Mouse (Mus musculus): ENCODE results near the gene Ttc28.

The Ttc28 gene

DNA sequence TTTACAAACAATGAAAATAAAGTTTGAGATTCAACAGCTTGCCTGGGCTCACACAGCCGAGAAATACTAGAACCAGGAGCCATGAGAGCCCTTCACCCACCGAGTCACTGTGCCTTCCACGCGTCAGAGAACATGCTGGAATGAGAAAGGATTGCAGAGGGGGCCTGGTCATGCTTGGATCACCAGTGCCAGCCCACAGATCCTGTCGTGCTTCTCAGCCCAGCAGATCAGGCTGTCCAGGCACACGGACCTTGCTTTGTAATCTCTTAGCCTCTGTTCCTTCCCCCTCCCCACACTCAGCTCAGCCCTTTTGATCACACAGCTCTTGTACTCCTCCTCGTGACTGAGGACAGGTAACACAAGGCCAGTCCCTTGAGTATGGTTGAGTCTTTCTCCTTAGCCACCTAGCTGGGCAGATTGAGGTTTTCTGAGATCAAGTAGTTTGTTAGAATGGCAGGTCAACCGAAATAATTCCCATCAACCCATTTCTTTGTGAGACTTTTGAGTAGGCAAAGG, 334.4 kb downstream of the Ttc28 start:
- no peak for DNase-seq (ENCODE audit: low spot score)

- no peak for DNase-seq (ENCODE audit: low spot score)
These were observed 335.3 kb downstream of the Ttc28 start for GRCm38 (mm10) chr5:111214890-111215289.

GRCm38 (mm10) chr5:111215722-111216121, 336.1 kb downstream of the Ttc28 start:
- no peak for DNase-seq (ENCODE audit: low spot score)

DNA sequence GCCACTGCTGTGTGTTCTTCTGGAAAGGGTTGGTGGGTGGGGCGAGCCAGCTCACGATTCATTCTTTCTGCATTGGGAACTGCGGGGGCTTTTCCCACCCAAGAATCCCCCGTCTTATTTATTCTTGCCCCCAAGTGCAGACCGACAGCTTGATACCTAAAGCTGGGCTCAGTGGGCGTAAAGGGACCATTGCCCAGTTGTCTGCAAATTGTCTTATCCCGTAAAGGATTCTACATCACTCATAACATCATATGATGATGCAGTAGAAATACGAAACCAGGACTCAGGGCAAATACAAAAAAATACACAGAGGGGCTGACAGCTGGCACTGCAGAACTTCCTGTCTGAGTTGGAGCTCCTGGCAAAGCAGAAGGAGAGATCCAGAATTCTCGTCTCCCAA, 336.6 kb downstream of the Ttc28 start:
- DNase-seq (ENCODE audit: low spot score) = no peak

DNA sequence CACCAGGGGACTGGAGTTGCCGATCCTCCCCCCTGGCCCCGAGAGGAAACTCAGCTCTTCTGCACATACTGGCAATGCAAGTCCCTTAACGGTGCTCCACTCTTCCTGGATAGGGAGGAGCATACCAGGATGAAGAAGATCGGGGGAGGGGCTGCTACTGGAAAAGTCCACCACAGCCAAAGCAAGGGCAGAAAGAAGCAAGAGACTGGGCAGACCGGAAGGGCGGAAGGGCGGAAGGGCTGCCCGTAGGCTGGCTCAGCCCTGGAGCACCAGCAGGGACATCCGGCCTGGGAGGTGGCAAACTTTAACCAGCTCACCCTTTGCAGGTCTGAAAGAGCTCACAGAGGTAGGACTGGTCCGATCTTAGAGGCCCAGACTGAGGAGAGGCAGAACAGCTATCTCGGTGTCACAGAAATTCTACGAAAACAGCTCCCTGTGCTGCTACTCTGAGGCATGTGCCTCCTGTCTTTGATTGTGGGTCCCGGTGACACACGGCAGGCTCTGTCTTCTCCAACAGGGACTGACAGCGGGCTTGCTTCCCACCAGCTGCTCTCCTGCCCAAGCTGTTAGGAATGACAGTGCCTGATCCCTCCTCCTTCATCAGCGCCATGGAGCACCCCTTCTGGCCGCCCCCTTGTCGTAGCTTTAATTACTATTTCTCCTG, 338.0 kb downstream of the Ttc28 start:
- no peak for DNase-seq (ENCODE audit: low spot score)

- no peak for DNase-seq (ENCODE audit: low spot score)
These were observed 338.7 kb downstream of the Ttc28 start for GRCm38 (mm10) chr5:111218111-111218891.

DNA sequence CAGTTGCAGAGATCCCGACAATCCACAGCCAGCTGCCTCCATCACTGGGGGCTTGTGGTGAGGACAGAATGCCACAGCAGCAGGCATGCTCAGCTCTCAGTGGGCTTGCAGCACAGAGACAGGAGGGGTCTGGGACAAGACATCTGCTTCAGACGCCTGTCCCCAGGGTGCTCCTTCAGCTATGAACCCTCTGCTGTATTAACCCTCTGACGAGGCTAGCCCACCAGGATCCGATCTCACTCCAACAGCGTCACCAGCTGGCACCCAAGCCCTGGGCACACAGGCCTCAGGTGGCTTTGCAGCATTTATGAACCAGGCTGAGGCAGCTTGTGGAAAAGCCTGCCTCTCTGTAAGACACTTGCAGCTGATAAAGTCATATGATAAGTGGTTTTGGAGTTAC, 339.4 kb downstream of the Ttc28 start:
- DNase-seq (ENCODE audit: low spot score) = no peak

DNA sequence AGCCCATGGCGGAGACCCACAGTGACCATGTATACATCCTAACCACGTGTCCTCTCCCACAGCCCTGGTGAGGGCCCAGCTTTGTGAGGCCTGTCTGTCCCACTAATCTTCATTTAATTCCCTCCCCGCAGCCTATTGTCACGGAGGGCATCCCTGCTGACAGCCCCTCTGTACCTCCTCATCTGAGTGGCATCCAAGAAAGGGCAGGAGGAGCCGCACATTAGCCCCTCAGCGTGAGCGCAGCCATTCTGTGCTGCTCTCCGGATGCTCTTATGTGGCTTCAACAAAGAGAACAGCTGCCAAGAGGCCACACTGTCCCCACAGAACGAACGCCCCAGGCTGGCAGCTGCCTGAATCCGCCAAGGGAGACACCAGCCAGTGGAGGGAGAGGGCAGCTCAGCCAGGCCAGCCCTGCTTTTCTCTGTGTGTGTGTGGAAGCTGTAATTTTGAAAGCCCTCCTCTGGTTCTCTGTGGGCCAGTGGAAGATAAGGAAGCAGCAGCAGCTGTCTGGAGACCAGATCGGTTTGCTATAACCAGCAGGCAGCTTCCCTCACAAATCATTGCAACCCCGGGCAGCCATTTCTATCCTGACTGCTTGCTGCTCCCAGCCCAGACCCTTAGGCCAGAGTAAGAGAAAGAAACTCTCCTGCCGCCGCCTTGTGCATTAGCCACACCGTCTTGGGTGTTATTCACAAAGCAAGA, 341.2 kb downstream of the Ttc28 start:
- no peak for DNase-seq (ENCODE audit: low spot score)

DNA sequence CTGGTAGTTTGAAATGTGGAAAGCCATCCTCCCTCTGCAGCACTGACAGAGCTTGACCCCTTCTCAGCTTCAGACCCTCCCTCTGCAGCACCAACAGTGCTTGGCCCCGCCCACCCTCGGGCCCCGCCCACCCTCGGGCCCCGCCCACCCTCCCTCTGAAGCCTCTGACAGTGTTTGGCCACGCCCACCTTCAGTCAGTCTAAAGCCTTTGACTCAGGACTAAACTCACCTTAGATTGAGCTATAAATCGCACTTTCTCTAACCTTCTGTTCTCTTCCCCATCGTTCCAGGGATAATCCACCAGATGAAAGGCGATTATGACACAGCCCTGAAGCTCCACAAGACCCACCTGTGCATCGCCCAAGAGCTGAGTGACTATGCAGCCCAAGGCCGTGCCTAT, 343.2 kb downstream of the Ttc28 start:
- DNase-seq (ENCODE audit: low spot score) = no peak

GRCm38 (mm10) chr5:111225306-111225705, 345.7 kb downstream of the Ttc28 start:
- DNase-seq (ENCODE audit: low spot score) = no peak

DNA sequence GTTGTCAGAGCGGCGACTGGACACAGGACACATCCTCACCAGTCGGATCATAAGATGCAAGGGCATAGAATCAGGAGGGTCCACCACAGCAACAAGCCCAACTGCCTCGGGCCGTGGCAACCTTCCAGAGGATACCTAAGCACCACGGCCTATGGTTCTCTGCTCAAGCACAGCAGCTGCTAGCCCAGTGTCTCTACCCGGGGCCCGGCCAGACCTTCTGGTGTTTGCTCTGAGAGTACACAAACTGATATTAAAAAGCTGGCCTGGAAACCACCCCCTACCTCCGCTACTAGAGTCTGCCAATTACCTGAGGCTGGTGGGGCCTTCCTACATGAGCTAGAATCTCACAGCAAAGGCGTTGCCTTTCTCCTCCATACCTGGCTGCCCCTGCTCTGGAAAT, 346.9 kb downstream of the Ttc28 start:
- DNase-seq (ENCODE audit: low spot score) = no peak

DNA sequence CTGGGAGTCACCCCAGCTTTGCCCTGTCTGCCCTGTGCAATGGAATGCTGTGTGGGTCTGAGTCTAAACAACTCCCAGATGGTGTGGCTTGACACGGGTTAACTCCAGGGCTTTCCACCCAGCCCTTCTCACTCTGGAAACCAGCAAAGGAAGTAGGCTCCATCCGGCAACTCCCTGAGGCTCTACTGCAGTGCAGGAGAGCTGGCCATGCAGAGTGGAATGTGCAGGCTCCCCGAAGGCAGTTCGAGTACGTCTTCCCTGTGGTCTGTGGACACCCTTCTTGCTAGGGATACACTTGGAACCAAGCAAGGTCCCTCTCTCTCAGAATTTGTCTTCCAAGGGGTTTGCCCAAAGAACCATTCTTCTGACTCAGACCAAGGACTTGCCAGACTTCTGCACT, 348.2 kb downstream of the Ttc28 start:
- DNase-seq (ENCODE audit: low spot score) = no peak

DNA sequence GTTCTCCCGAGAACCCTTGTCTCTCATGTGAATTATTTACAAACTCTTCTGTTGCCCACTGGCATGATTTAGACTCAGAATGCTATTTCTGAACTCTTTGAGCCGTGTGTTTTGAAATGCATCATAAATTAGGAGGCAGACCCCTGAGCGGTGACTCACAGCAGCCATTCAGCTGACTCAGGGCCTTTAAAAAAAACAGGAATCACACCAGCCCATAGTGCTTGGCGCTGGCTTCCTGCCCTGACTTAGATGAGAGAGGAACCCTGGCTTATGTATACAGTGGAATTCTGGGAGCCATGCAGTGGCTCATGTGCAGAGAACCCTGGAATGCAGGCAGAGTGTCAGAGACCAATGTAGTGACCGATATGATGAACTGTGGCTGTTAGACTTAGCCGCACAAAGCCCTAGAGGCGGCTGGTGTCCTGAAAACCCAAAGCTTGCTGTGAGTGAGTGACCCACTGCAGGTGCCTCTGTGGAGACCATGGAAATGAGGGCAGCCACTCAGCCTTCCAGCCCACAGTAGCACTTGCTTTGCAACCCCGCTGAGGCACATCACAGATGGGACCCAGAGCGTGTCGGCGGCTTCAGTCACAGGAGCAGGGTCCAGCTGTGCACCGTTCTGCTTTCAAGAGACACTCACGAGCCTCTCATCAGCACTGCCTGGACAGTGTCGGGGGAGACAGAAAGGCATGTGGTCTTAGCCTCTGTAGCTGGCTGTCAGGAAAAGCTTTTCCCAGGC, 348.9 kb downstream of the Ttc28 start:
- peak; percentile 59 for DNase-seq (ENCODE audit: low spot score)

DNA sequence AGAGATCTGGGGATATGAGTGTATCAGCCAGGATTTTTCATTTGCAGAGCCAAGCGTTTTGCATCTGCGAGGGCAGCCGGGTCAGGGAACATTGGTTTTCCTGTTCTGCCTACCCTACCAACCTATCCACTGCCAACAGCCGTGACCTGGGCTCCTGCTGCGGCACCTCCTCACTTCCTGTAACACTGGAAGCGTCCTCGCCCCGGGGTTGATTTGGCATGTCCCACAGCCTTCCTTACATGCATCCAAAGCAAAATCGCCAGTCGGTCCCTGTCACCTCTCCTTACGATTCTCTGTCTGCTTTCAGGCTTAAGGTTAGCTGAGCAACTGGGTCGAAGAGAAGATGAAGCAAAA, 349.4 kb downstream of the Ttc28 start:
- DNase-seq (ENCODE audit: low spot score) = no peak

- DNase-seq (ENCODE audit: low spot score) = no peak
These were observed 350.1 kb downstream of the Ttc28 start for GRCm38 (mm10) chr5:111229671-111230070.

DNA sequence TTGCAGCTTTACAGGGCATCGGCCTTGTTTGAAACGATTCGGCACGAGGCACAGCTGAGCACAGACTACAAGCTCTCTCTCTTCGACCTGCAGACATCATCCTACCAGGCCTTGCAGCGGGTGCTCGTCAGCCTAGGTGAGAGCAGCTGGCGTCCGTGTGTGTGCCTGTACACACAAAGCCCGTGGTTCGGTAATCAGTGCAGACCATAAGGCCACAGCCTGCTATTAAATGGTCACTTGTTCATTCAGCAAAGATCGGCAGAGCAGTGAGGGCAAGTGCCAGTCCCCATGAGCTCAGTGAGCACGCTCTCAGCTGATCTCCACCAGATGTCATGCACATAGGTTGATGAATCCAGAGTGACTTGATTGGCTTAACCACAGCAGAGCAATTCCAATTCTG, 351.4 kb downstream of the Ttc28 start:
- DNase-seq (ENCODE audit: low spot score) = no peak

- DNase-seq (ENCODE audit: low spot score) = no peak
These were observed 352.2 kb downstream of the Ttc28 start for GRCm38 (mm10) chr5:111231769-111232168.

DNA sequence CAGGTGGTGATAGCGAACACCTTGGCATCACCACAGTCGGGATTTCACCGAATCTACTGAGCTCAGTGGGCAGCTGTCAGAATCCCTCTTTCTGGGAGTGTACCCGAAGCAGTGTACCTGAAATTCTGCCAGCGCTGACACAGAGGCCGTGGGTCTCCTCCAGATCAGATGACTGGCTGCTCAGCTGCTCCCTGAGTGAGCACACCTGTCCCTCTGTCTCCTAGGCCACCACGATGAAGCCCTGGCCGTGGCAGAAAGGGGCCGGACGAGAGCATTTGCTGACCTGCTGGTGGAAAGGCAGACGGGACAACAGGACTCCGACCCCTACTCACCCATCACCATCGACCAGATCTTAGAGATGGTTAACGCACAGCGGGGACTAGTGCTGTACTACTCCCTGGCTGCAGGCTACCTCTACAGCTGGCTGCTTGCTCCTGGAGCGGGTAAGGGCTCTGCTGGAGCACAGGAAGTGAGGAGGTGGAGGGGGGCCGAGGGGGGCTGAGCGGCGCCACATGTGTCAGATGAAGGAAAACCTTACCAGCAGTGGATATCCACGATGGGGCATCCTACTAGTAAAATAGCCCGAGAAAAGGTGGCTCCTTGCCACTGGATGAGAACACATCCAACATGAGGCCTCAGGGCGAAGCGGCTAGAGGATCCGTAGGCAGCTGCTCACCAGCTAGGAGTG, 353.6 kb downstream of the Ttc28 start:
- DNase-seq (ENCODE audit: low spot score) = no peak

GRCm38 (mm10) chr5:111235131-111235530, 355.5 kb downstream of the Ttc28 start:
- DNase-seq (ENCODE audit: low spot score) = no peak

GRCm38 (mm10) chr5:111237176-111237636, 357.6 kb downstream of the Ttc28 start:
- DNase-seq (ENCODE audit: low spot score) = no peak

DNA sequence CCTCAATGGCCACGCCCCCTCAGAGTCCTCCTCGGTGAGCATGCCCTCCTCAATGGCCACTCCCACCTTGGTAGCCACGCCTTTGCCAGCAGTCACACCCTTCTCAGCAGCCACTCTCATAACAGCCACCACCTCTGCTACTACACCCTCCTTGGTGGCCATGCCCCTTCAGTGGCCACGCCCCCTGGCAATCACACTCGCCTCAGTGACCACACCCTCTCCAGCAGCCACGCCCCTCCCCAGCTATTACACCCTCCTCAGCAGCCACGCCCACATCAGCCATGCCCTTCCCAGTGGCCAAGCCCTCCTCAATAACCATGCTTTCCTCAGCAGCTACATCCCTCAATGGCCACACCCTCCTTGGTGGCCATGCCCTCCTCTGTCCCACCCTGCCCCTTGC, 359.6 kb downstream of the Ttc28 start:
- no peak for DNase-seq (ENCODE audit: low spot score)
